Mouse (Mus musculus): ENCODE measurements around the gene Taf6l. TPM values are rescaled to one million over a fixed set of nuclear protein-coding genes. Genes with fewer than 3 reads are reported as not detected.
A peak's percentile ranks its signal among the peaks of the same experiment; 100 is the strongest.

The Taf6l gene
- polyA plus RNA-seq, 3 experiments from 2014 or later, result 4.4 to 6.9 (median 5.9) TPM

GRCm38 (mm10) chr19:8789171-8789570 is 3.0 kb upstream of the Taf6l start:
- no peak for ATAC-seq

DNA sequence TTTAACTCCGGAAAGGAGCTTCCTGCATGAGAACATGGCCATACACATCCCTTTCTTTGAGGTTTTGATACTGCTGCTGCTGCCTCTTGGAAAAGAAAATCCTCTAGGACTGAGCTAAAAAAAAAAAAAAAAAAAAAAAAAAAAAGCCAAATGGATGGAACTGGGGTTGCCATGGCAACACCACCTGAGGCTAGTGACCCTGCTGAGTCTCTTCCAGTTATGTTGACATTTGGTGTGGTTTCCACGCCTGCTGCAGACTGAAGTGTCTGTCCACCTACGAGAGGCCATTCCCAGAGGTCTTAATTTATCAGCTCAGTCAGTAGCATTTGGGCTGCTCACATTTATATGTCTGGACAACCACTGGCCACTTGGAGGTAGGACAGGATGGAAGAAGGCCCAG is 2.3 kb upstream of the Taf6l start:
- ATAC-seq, result no peak

DNA sequence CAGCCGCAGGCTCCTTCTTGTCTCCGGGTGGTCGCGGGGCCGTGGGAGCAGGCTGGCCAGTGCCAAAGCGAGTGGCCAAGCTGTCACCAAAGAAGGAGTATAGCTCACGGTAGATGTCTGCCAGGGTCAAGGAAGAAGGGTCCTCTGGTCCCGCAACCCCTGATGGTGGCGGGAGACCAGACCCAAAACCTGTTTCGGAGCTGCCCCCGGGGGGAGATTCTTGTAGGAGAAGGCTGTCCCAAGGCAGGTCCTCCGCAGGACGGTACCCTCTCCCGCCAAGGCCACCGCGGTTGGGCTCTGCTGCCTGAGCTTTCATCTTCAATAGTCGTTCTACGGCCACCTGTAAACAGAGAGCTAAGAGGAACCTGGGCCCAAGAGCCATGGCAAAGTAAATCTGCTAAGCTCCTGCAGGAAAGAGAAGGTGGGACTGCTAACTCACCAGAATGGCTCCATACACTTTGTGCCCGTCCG is 11.2 kb downstream of the Taf6l start:
- no peak for ATAC-seq

DNA sequence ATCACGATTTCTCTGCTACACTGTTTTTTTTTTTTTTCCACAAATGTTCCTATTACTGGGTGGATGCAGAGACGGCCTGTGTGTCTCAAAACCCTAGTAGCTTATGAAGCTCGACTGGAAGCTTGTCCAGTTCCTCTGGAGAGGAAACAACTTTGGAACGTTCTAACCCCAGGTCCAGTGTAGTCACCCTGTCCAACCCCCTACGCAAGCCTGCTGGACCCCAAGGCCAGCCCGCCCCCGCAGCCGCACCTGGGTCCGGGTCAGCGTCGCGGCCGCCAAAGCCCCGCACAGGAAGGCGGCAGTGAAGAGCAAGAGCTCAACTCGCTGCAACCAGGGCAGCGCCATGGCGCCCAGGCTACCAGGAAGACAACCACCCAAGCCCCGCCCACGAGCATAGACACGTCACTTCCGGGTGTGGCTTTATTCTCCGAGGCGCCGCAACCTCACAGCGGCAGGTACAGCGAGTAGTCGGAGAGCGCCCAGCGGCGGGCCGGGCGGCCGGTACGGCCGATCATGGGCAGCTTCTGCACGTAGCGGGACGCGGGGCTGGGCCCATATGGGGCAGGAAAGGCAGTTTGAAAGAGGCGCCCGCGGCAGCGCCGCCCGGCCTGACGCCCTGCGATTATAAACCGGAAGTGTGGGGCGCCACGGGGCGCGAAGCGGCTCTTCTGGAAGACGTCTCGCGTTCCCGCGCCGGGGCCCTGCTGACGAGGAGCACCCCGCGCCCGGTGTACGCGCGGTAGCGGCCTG is 12.0 kb downstream of the Taf6l start, which contains the start of gene Tmem179b:
Gene Tmem179b (minus strand): TSS at position 382 of the 750 bp plus-strand sequence.
- ATAC-seq, result peak; percentile 84

- ATAC-seq, result no peak
Measured at GRCm38 (mm10) chr19:8773409-8773808, 12.8 kb downstream of the Taf6l start.

- no peak for ATAC-seq
Measured at GRCm38 (mm10) chr19:8772996-8773395, 13.2 kb downstream of the Taf6l start.

DNA sequence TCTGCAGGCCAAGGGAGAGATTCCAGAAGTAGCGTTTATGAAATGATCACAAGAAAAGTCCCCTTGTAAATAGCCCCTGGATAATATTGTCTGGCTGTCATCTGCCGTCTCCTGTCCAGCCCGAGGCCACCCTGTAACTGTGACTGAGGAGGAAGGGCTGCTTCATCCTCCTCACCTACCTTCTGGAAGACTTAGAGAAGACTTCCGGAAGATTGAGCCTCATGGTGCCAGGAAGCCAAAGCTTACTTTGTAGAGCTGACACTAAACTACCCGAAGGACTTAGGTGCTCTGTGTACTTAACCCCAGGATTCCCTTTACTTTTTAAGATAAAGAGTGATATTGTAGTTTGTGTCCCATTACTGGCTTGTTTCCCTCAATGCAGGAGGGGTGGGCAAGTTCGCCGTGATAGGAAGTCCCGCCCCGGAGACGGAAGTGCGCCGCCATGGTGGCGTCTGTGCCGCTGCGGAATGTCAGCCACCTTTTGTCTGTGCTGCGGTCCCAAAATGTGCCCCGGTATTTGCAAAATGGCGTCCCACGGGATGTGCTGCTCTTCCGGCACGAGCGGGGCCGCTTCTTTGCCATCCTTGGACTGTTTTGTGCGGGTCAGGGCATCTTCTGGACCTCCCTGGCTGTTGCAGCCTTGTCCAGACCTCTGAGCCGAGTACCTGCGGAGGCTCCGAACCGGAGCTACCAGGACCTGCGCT is 15.5 kb downstream of the Taf6l start, which contains the start of gene Tmem223:
Gene Tmem223 (plus strand): TSS at position 430 of the 704 bp plus-strand sequence.
- peak; percentile 61 for ATAC-seq

GRCm38 (mm10) chr19:8765562-8765961 is 20.7 kb downstream of the Taf6l start:
- no peak for ATAC-seq

DNA sequence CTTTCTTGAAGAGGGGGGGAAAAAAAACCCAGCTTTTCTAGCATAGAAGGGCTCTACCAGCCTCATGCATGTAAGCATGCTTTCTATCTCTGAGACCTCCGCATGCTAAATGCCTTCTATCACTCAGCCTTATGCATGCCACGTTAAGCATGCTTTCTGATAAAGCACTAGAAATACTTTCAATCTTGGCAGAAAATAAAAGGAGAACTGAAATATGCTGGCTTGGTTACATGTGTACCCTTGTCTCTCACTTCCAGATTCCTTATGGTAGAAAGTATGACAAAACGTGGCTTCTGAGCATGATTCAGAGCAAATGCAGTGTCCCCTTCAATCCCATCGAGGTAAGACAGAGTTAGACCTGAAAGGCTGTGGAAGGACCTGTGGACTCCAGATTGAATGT is 22.9 kb downstream of the Taf6l start:
- no peak for ATAC-seq

DNA sequence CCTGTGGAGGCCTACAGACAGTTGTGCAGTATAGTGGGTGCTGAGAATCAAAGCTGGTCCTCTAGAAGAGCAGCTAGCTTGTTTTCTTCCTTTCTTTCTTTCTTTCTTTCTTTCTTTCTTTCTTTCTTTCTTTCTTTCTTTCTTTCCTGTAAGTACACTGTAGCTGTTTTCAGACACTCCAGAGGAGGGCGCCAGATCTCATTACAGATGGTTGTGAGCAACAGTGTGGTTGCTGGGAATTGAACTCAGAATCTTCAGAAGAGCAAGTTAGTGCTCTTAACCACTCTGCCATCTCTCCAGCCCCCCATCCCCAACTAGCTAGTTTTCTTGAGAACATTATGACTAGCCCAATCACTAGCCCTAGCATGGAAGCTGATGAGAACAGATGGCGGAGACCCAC is 25.5 kb downstream of the Taf6l start:
- no peak for ATAC-seq

DNA sequence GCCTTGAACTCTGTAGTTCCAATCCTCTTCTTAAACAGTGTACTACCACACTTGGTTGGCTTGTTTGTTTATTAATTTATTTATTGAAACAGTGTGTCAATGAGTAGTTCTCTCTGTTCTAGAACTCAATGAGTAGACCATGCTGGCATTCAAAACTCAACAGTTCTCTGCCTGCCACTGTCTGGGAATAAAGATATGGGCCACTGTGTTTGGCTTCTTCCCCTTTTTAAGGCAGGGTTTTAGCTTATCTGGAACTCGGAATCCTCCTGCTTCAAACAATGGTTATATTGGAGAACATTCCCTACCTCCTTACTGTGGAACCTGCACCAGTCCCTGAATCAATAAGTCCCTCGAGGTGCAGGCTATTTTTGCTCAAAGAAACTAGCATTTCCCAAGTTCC is 27.3 kb downstream of the Taf6l start:
- ATAC-seq, result no peak

DNA sequence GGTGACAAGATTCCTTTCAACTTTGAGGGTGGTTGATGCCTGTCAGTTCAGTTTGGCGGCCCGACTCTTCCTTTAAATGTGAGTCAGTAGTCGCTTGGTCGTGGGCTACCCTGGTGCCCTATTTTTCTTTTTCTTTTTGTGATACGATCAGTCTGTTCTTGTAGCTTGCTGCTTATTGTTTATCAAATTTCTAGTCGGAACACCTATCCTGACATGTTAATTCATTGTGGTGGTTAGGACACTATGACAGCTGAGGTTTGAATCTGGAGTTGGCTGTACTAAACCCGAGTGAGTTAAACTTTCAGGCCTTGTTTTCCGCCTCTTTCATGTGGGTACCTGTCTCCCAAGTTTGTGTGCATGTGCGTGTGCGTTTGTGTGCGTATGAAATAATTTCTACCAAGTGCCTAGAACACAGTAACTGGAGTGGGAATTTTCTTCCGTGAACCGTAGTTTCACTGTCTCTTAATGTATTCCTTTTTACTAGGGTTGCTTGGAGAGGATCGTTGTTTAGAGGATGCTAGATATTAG is 28.7 kb downstream of the Taf6l start:
- peak; percentile 33 for ATAC-seq

- ATAC-seq, result peak; percentile 86
Measured at GRCm38 (mm10) chr19:8756635-8757387, 29.4 kb downstream of the Taf6l start, which contains the start of gene Nxf1. Gene Nxf1 (plus strand): TSS chr19:8757073.

DNA sequence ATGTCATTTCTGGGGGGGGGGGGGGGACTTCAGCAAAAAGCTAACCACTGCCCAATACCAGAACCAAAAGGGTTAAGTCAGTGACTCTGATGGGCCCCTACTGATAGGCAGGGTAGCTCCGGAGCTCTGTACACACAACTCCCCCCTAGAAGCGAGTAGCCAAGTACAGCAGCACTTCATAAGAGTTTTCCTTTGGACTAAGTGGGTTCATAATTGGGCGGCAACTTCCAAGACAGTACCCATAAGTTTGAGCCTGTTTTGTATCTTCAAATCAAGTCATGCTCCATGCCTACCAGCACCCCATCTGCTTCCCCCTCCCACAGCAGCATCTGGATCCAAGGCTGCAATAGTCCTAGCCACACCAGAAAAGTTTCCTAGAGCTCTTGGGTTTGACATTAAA is 30.6 kb downstream of the Taf6l start:
- no peak for ATAC-seq

- ATAC-seq, result no peak
Measured at GRCm38 (mm10) chr19:8747368-8747767, 38.8 kb downstream of the Taf6l start.

DNA sequence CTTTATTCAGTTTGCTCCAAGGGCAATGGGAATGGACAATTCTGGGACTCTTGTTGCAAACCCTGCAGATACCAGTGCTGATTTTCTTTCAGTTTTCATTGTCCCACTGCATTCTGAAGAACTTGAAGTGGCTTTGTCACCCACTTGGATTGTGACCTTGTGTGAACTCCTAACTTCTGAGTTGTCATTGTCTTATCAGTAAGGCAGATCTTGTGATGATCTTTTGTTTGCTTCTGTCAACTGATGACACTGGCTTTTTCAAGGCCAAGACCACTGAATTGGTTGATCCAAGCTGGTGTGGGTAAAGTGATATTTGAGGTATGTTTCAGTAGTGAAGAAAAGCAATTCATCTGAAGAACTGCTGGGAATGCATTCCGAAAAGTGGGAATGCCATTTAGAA is 40.8 kb downstream of the Taf6l start:
- no peak for ATAC-seq

DNA sequence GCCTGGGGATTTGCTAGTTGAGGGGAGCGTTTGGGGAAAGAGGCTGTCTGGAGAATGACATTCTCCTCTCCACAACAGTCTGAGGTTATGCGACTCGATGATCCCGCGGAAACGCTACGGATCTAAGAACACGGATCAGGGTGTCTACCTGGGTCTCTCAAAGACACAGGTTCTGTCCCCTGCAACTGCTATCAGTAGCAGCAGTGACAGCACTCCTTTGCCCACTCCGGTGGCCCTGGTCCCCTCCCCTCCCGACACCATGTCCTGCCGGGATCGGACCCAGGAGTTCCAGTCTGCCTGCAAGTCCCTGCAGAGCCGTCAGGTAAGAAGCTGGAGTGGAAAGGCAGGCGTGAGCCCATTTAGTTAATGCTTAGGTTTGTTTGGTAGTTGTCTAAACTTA is 44.0 kb downstream of the Taf6l start:
- ATAC-seq, result no peak

GRCm38 (mm10) chr19:8741243-8741869 is 44.9 kb downstream of the Taf6l start, which contains the start of gene Stx5a:
Gene Stx5a (plus strand): TSS chr19:8741413.
- ATAC-seq, result peak; percentile 97

- ATAC-seq, result no peak
Measured at GRCm38 (mm10) chr19:8740603-8741002, 45.6 kb downstream of the Taf6l start, which contains the start of gene 1700092M07Rik. Gene 1700092M07Rik (plus strand): TSS chr19:8740718.

DNA sequence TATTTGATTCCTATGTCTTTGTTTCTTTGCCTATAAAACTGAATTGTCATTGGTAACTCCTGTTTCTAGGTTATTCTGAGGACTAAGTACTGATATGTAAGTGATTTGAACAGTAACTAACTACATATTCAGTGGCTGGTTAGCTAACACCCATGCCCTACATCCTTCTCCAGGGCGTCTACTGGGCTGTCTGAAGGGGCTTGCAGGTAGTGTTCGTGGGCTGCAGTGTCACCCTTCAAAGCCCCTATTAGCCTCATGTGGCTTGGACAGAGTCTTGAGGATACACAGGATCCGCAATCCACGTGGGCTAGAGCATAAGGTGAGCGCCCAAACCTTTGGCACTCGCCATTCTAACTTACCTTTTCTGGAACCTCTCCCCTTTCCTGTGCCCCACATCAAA is 46.6 kb downstream of the Taf6l start:
- no peak for ATAC-seq

DNA sequence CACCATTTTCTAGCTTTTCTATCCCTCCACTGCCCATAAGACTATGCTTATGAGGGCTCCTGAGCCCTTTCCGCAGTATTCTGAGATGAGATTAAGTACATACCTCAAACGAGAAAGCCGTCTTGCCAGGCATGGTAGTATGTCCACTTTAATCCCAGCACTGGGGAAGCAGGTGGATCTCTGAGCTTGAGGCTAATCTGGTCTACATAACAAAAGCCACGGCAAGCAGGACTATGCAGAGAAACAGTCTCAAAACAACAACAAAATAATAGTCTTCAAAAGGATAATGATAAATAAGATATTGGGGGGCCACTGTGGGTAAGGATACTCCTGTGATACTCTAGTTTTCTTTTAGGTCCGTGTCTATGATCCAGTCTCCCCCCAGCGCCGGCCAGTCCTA is 47.3 kb downstream of the Taf6l start:
- ATAC-seq, result no peak

DNA sequence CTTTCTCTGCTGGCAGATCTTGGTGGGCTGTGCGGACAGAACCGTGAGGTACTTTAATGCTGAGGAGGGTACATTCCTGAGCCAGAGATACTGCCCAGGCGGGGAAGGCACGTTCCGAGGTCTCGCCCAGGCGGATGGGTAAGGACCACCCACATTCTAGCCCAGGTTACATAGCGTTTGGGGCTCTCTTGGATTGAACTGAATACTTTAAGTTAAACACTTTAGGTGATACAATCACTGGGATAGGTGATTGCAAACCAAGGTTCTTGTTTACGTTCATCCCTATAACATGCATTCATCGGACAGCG is 50.1 kb downstream of the Taf6l start:
- ATAC-seq, result no peak
